Comparison of ENCODE assay signal across 27 mouse cellular contexts in the genomic region with DNA sequence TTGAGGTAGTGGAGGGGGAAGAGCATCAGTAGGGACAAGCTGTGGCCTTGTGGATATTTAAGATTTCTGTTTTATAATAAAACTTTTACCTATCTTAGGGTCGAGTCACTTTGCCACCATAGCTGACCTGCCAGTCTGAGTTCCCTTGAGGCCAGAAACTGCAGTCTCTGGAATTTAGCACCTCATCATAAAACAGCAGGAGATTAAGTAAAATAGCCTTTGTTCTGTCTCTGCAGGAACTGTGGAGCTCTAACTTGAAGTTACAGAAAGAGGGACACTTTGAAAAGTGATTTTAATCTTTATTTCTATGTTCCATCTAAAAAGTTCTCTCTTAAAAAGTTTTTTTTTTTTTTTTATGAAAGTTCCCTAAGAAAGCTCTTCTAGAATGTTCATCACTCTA.
"Had no signal": no experiment of that assay in that cellular context is flagged by ENCODE, and none has a peak within 500 bp of the region (broad histone marks: within the 10 kb centered on the region; RNA-seq: fewer than 3 reads in every experiment).

No protein-coding gene starts in this region.

- H3K36me3 ChIP-seq: embryonic facial prominence, embryonic 10.5 days; embryonic facial prominence, embryonic 12.5 days; embryonic facial prominence, embryonic 13.5 days; embryonic facial prominence, embryonic 15.5 days; forebrain, embryonic 10.5 days; forebrain, embryonic 12.5 days; forebrain, embryonic 15.5 days had no signal

- H3K4me3 ChIP-seq: embryonic facial prominence, embryonic 10.5 days; embryonic facial prominence, embryonic 12.5 days; embryonic facial prominence, embryonic 13.5 days; embryonic facial prominence, embryonic 15.5 days; erythroblast, embryonic 14.5 days; forebrain, embryonic 10.5 days; forebrain, embryonic 12.5 days; forebrain, embryonic 13.5 days; forebrain, embryonic 15.5 days; gastrocnemius, adult 2 months; heart, adult 2 months had no signal

- H3K4me2 ChIP-seq: embryonic facial prominence, embryonic 12.5 days; embryonic facial prominence, embryonic 13.5 days; embryonic facial prominence, embryonic 15.5 days; forebrain, embryonic 12.5 days; forebrain, embryonic 13.5 days; forebrain, embryonic 15.5 days had no signal

- H3K9ac ChIP-seq: embryonic facial prominence, embryonic 12.5 days; embryonic facial prominence, embryonic 13.5 days; embryonic facial prominence, embryonic 15.5 days; forebrain, embryonic 12.5 days; forebrain, embryonic 13.5 days; forebrain, embryonic 15.5 days; forebrain, postnatal 0 days had no signal

- H3K9me3 ChIP-seq: embryonic facial prominence, embryonic 10.5 days; embryonic facial prominence, embryonic 12.5 days; embryonic facial prominence, embryonic 13.5 days; embryonic facial prominence, embryonic 15.5 days; forebrain, embryonic 10.5 days; forebrain, embryonic 12.5 days; forebrain, embryonic 13.5 days; forebrain, embryonic 15.5 days had no signal

- H3K27ac ChIP-seq: embryonic facial prominence, embryonic 10.5 days; embryonic facial prominence, embryonic 12.5 days; embryonic facial prominence, embryonic 13.5 days; embryonic facial prominence, embryonic 15.5 days; forebrain, embryonic 10.5 days; forebrain, embryonic 12.5 days; forebrain, embryonic 13.5 days; forebrain, embryonic 15.5 days; gastrocnemius, adult 2 months; heart, adult 2 months had no signal

- DNase-seq: cerebellum, adult 9-10 months; cerebellum, adult 9-11 months; cerebellum, postnatal 10 days; cerebellum, postnatal 14 days; cerebellum, postnatal 25 days; cerebellum, postnatal 36 days; embryo, embryonic 11 days; forebrain, postnatal 0 days; gastrocnemius, adult 2 months; gastrocnemius, postnatal 10 days; gastrocnemius, postnatal 14 days; gastrocnemius, postnatal 25 days; gastrocnemius, postnatal 36 days; heart, adult 11 months; heart, adult 18-20 months; heart, adult 2 months had no signal

- H3K4me1 ChIP-seq: embryonic facial prominence, embryonic 10.5 days; embryonic facial prominence, embryonic 12.5 days; embryonic facial prominence, embryonic 13.5 days; embryonic facial prominence, embryonic 15.5 days; forebrain, embryonic 10.5 days; forebrain, embryonic 12.5 days; forebrain, embryonic 13.5 days; forebrain, embryonic 15.5 days had no signal

- ATAC-seq: forebrain, embryonic 13.5 days; forebrain, embryonic 14.5 days; forebrain, embryonic 15.5 days; forebrain, embryonic 16.5 days; forebrain, postnatal 0 days had no signal

- H3K27me3 ChIP-seq: embryonic facial prominence, embryonic 12.5 days; embryonic facial prominence, embryonic 13.5 days; embryonic facial prominence, embryonic 15.5 days; forebrain, embryonic 12.5 days; forebrain, embryonic 13.5 days; forebrain, embryonic 15.5 days had no signal
